Mouse (Mus musculus) limb, embryonic 14.5 days (tissue): Measurements from ENCODE around the gene Tmem62. TPM values are rescaled to one million over a fixed set of nuclear protein-coding genes. Genes with fewer than 3 reads are reported as not detected.
A peak's percentile ranks its signal among the peaks of the same experiment; 100 is the strongest.
"Not testable (repeated sequence)": the region's sequence is repeated elsewhere in the genome, so short reads cannot be mapped to it uniquely, and the experiment has no call there.

ENCODE experiments used
- ATAC-seq: fragments of 200-750 bp; cut with Nextera tagmentation; 2 replicates; pipeline ENCODE4 v1.8.0; 2017; ENCODE audit warnings: low read depth, moderate number of reproducible peaks, moderate TSS enrichment; ENCODE audit not compliant: low FRiP score
- DNase-seq: peaks from one replicate; pipeline ENCODE4 v3.0.0-alpha.2; 2015; ENCODE audit warnings: low spot score
- H3K27ac ChIP-seq: fragments of 300-500 bp; sonication (generic); replicated peaks from 2 replicates; pipeline ENCODE4 v1.5.1; 2014; ENCODE audit warnings: low read depth, mild to moderate bottlenecking, low read length, moderate library complexity, mixed read lengths
- H3K27me3 ChIP-seq: fragments of 300-500 bp; sonication (generic); 2 replicates; pipeline ENCODE4 v1.6.1; 2014; ENCODE audit warnings: low read length, mixed read lengths; ENCODE audit not compliant: control insufficient read depth, insufficient read depth
- H3K36me3 ChIP-seq: fragments of 300-500 bp; sonication (generic); 2 replicates; pipeline ENCODE4 v1.6.1; 2014; ENCODE audit warnings: mild to moderate bottlenecking, low read length, moderate library complexity, mixed read lengths; ENCODE audit not compliant: control insufficient read depth, insufficient read depth
- H3K4me1 ChIP-seq: fragments of 300-500 bp; sonication (generic); 2 replicates; pipeline ENCODE4 v1.6.1; 2014; ENCODE audit warnings: antibody characterized with exemption, low read length, mixed read lengths; ENCODE audit not compliant: control insufficient read depth, insufficient read depth
- H3K4me2 ChIP-seq: fragments of 300-500 bp; sonication (generic); replicated peaks from 2 replicates; pipeline ENCODE4 v1.6.1; 2014; ENCODE audit warnings: low read depth, mild to moderate bottlenecking, low read length, moderate library complexity; ENCODE audit not compliant: severe bottlenecking
- H3K4me3 ChIP-seq: fragments of 300-500 bp; sonication (generic); replicated peaks from 2 replicates; pipeline ENCODE4 v1.5.1; 2014; ENCODE audit warnings: low read length
- H3K9ac ChIP-seq: fragments of 300-500 bp; sonication (generic); 2 replicates; pipeline ENCODE4 v1.6.1; 2014; ENCODE audit warnings: mild to moderate bottlenecking, low read depth, low read length, moderate library complexity; ENCODE audit not compliant: severe bottlenecking
- H3K9me3 ChIP-seq: fragments of 300-500 bp; sonication (generic); 2 replicates; pipeline ENCODE4 v1.6.1; 2016; ENCODE audit warnings: low read length; ENCODE audit not compliant: control insufficient read depth
- POLR2A ChIP-seq: fragments of 200-500 bp; IDR thresholded peaks from 2 replicates; pipeline ENCODE4 v1.8.0; 2012; ENCODE audit warnings: inconsistent platforms, mild to moderate bottlenecking, moderate library complexity, borderline replicate concordance; ENCODE audit not compliant: insufficient read depth, insufficient read length; ENCODE audit errors: extremely low read depth
- WGBS: fragments of 180-500 bp; shearing (Covaris S2); extraction: QIAGEN DNeasy Blood & Tissue Kit; methylation state at CpG from one replicate; pipeline ENCODE4 v1.1.7; 2014; 5-methylcytosine and 5-hydroxymethylcytosine counted together
- polyA plus RNA-seq, 2 experiments: library from polyadenylated mRNA; depleted of rRNA in 1 of 2; stranded (reverse) in 1 of 2; unstranded in 1 of 2; fragments of >200 nt; fragmentation: Nextera tagmentation in 1 of 2; extraction: Ambion mirVana in 1 of 2; gene quantifications; 2 replicates each; pipeline versions ENCODE4 v1.2.1 to v1.2.3; 2012 to 2014

Gene Tmem62
- polyA plus RNA-seq, 2 experiments = 1.4 to 3.0 TPM

DNA sequence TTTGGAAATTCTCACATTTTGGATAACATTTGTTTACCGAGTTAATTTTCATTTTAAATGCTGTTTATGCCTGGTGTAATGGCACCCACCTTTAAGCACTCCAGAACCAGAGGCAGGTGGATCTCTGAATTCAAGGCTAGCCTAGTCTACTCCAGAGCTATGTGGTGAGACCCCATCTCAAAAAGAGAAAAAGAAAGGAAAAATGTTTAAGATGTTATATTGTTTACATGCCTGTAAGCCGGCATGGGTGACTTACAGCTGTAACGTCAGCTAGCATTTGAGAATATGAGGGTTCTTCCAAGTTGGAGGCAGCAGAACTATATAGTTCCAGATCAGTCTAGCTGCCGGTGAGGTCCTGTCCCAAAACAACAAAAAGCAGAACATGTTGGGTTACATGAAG is 5.1 kb upstream of the Tmem62 start:
- Histone ChIP-seq H3K4me1 (peaks cover 10% of the 10 kb centered on the region), H3K27ac (no peak overlapping the region), H3K36me3 (no peaks in the 10 kb centered on the region), H3K27me3 (no peaks in the 10 kb centered on the region), H3K4me2 (no peak overlapping the region), H3K4me3 (no peak overlapping the region), H3K9me3 (no peaks in the 10 kb centered on the region), H3K9ac (no peak overlapping the region)
- 92% methylated on average over 4 of the region's 4 CpGs for WGBS
- DNase-seq (no peak), ATAC-seq (no peak)
- TF ChIP-seq POLR2A = no peak

GRCm38 (mm10) chr2:120972257-120972656 is 4.6 kb upstream of the Tmem62 start:
- not testable (repeated sequence) for H3K4me3 ChIP-seq, H3K4me2 ChIP-seq, H3K36me3 ChIP-seq, DNase-seq, H3K9ac ChIP-seq, H3K9me3 ChIP-seq, H3K27me3 ChIP-seq, ATAC-seq, H3K27ac ChIP-seq
- WGBS = 94% methylated on average over 8 of the region's 8 CpGs
- peaks cover 10% of the 10 kb centered on the region for H3K4me1 ChIP-seq

- Histone ChIP-seq H3K9me3 (no peaks in the 10 kb centered on the region), H3K27ac (no peak overlapping the region), H3K9ac (no peak overlapping the region), H3K4me3 (no peak overlapping the region), H3K27me3 (no peaks in the 10 kb centered on the region; the same call in 1 of the 2 replicates), H3K4me2 (no peak overlapping the region; the same call in 1 of the 2 replicates), H3K4me1 (peaks cover 10% of the 10 kb centered on the region), H3K36me3 (no peaks in the 10 kb centered on the region)
- ATAC-seq = no peak
- no peak for TF ChIP-seq POLR2A
- no peak for DNase-seq
- WGBS = 25% methylated on average over 5 of the region's 5 CpGs
Measured at GRCm38 (mm10) chr2:120972964-120973363, 3.9 kb upstream of the Tmem62 start.

DNA sequence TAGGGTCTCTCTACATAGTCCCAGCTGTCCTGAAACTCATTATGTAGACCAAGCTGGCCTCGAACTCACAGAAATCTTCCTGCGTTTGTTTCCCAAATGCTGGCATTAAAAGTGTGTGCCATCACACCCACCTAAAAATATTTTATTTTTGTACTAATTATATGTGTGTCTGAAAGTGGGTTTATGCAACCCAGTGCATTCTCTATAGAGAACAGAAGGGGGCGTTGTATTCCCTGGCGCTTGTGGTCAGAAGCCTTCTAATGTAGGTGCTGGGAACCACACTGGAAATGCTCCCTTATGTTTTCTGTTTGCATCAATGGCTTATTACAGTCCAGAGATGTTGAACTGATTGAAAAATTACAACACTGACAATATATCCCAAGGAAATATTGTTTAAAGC is 509 bp upstream of the Tmem62 start:
- no peak for TF ChIP-seq POLR2A
- H3K27ac ChIP-seq = no peak overlapping the region
- no peak for ATAC-seq
- H3K36me3 ChIP-seq = no peaks in the 10 kb centered on the region
- H3K4me3 ChIP-seq = no peak overlapping the region
- H3K9me3 ChIP-seq = no peaks in the 10 kb centered on the region
- 53% methylated on average over 4 of the region's 4 CpGs for WGBS
- H3K4me1 ChIP-seq = no peaks in the 10 kb centered on the region
- H3K27me3 ChIP-seq = no peaks in the 10 kb centered on the region; the same call in 1 of the 2 replicates
- DNase-seq = no peak
- H3K9ac ChIP-seq = no peak overlapping the region
- H3K4me2 ChIP-seq = 0 out of 2 replicates have a peak overlapping the region, but pooled peaks have one; percentile 97

DNA sequence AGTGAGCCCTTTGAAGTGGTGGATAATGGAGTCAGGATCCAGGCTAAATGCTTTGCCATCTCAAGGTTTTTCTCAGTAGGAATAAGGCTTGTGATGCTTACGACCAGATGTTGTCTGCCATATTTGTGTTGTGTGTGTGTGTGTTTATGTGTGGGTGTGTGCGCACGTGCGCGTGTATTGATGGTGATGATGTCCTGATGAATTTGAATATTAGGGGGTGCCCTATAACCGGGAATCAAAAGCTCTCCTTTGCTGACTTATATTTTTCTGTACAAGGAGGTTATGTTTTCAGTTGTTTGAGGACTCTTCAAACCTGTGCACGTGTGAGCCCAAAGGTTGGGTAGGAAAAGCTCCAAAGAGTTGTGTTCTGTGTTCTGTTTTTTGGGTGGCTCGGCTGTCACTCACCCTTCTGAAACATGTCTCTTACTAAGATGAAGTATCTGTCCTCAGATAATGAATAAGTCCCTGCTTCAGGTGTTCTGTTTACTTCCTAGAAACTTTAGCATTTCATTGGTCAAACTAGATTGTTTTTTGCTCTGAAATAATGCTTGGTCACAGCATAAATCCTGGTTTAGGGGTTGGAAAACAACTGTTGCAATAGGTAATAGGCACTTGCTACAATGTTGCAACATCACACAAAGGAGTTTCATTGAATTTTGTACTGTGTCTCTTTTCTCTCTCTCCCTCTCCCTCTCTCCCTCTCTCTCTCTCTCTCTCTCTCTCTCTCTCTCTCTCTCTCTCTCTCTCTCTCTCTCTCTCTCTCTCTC is 1.3 kb downstream of the Tmem62 start:
- no peaks in the 10 kb centered on the region for H3K36me3 ChIP-seq
- ATAC-seq (no peak), DNase-seq (no peak)
- no peak overlapping the region; the same call in 1 of the 2 replicates for H3K9ac ChIP-seq
- H3K9me3 ChIP-seq = no peaks in the 10 kb centered on the region
- WGBS = 78% methylated on average over 8 of the region's 8 CpGs
- peak overlapping the region; percentile 97 for H3K4me2 ChIP-seq
- no peaks in the 10 kb centered on the region; the same call in 1 of the 2 replicates for H3K27me3 ChIP-seq
- H3K4me3 ChIP-seq = peak overlapping the region; percentile 71
- H3K27ac ChIP-seq = no peak overlapping the region
- TF ChIP-seq POLR2A = no peak
- no peaks in the 10 kb centered on the region for H3K4me1 ChIP-seq
